Mouse (Mus musculus) liver, adult 2 months (tissue): ENCODE results near the gene Ccdc115. TPM values are rescaled to one million over a fixed set of nuclear protein-coding genes. Genes with fewer than 3 reads are reported as not detected.

Experiments used
- DNase-seq: peaks from one replicate; pipeline ENCODE4 v3.0.0-alpha.2; 2011; ENCODE audit warnings: low read depth, low spot score; ENCODE audit errors: extremely low read depth
- H3K27ac ChIP-seq: fragments of 200-500 bp; replicated peaks from 2 replicates; pipeline ENCODE4 v1.5.1; 2012; ENCODE audit warnings: low read depth, mild to moderate bottlenecking, control low read depth, inconsistent platforms, low read length; ENCODE audit not compliant: insufficient read depth
- H3K27me3 ChIP-seq: fragments of 200-500 bp; 2 replicates; pipeline ENCODE4 v1.6.1; 2012; ENCODE audit warnings: mild to moderate bottlenecking, moderate library complexity, low read length, inconsistent platforms; ENCODE audit not compliant: control insufficient read depth, insufficient read depth
- H3K36me3 ChIP-seq: fragments of 200-500 bp; 2 replicates; pipeline ENCODE4 v1.6.1; 2012; ENCODE audit warnings: low read length, inconsistent platforms; ENCODE audit not compliant: control insufficient read depth, insufficient read depth
- H3K4me1 ChIP-seq: fragments of 200-500 bp; 2 replicates; pipeline ENCODE4 v1.6.1; 2011; ENCODE audit warnings: low read length; ENCODE audit not compliant: control insufficient read depth, insufficient read depth
- H3K4me3 ChIP-seq: fragments of 200-500 bp; 2 replicates; pipeline ENCODE4 v1.5.1; 2011; ENCODE audit warnings: low read depth, mild to moderate bottlenecking, control low read depth, low read length, moderate library complexity; ENCODE audit not compliant: insufficient read depth
- H3K79me2 ChIP-seq: fragments of 200-500 bp; 2 replicates; pipeline ENCODE4 v1.6.1; 2012; ENCODE audit warnings: inconsistent platforms, mild to moderate bottlenecking, low read length, moderate library complexity; ENCODE audit not compliant: control insufficient read depth, insufficient read depth
- H3K9ac ChIP-seq: fragments of 200-500 bp; 2 replicates; pipeline ENCODE4 v1.6.1; 2012; ENCODE audit warnings: low read depth, mild to moderate bottlenecking, control low read depth, inconsistent platforms, low read length
- CTCF ChIP-seq: fragments of 200-500 bp; IDR thresholded peaks from 2 replicates; pipeline ENCODE4 v1.5.1; 2011; ENCODE audit warnings: low read depth, low read length, control low read depth
- POLR2A ChIP-seq: fragments of 200-500 bp; IDR thresholded peaks from 2 replicates; pipeline ENCODE4 v1.6.1; 2011; ENCODE audit warnings: low read length, control low read depth; ENCODE audit not compliant: insufficient read depth; ENCODE audit errors: extremely low read depth
- WGBS: fragments of 180-500 bp; shearing (Covaris S2); methylation state at CpG from one replicate; pipeline ENCODE4 v1.1.7; 2018; 5-methylcytosine and 5-hydroxymethylcytosine counted together
- polyA plus RNA-seq: library from polyadenylated mRNA; depleted of rRNA; stranded (reverse); fragments of >200 nt; gene quantifications from 2 replicates; pipeline ENCODE4 v1.2.3, GENCODE M21; 2012
- total RNA-seq: library from RNA; depleted of rRNA; stranded (reverse); fragments of >200 nt; gene quantifications from 2 replicates; pipeline ENCODE4 v1.2.3, GENCODE M21; 2014

The Ccdc115 gene
- total and polyA plus RNA-seq, 2 experiments: 12.9 to 13.5 TPM

DNA sequence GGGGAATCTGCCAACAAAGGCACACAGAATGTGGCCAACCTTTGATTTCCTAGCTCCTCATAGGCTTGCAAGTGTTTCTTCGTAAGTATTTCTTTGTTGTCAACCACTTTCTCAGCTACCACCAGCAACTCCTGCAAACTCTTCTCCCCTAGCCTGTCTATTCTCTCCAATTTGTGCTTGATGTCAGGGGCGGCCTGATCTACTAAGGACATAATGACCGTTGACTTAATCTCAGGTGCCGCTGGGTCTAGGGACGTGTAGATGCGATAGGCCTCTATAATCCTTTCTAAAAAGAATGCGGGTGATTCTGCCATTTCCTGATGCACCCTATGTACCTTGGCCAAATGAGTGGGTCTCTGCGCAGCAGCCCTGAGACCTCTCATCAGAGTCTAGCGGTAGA is 8.0 kb downstream of the Ccdc115 start:
- no peaks in the 10 kb centered on the region for H3K79me2 ChIP-seq
- TF ChIP-seq CTCF (no peak), POLR2A (no peak)
- DNase-seq: no peak
- H3K27ac ChIP-seq: no peak overlapping the region
- peaks cover 4% of the 10 kb centered on the region; the same call in 1 of the 2 replicates for H3K4me1 ChIP-seq
- H3K4me3 ChIP-seq: no peak overlapping the region
- WGBS: 96% methylated on average over 9 of the region's 9 CpGs
- H3K9ac ChIP-seq: no peak overlapping the region
- H3K27me3 ChIP-seq: no peaks in the 10 kb centered on the region
- no peaks in the 10 kb centered on the region for H3K36me3 ChIP-seq

DNA sequence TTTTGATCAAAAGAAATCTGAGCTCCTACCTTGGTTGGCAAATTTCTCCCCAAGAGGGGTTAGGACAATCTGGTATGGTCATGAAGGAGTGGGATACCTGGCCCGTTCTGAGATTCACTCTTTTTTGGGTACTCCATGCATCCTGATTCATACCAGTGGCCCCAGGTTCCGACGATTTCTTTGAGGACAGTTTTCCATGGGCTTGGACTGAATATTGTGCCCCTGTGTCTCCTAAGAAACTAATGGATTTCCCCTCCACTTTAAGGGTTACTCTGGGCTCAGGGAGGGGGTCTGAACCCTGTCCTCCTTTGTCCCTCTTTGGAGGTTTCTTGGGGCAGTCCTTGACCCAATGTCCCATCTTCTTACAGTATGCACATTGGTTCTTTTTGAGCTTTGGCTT is 8.5 kb downstream of the Ccdc115 start:
- H3K27ac ChIP-seq: no peak overlapping the region
- no peaks in the 10 kb centered on the region for H3K27me3 ChIP-seq
- H3K36me3 ChIP-seq: no peaks in the 10 kb centered on the region
- peaks cover 4% of the 10 kb centered on the region; the same call in 1 of the 2 replicates for H3K4me1 ChIP-seq
- no peak for DNase-seq
- H3K79me2 ChIP-seq: no peaks in the 10 kb centered on the region
- no peak overlapping the region for H3K4me3 ChIP-seq
- H3K9ac ChIP-seq: no peak overlapping the region
- TF ChIP-seq CTCF: no peak
- TF ChIP-seq POLR2A: no peak
- WGBS: 96% methylated on average over 3 of the region's 3 CpGs

DNA sequence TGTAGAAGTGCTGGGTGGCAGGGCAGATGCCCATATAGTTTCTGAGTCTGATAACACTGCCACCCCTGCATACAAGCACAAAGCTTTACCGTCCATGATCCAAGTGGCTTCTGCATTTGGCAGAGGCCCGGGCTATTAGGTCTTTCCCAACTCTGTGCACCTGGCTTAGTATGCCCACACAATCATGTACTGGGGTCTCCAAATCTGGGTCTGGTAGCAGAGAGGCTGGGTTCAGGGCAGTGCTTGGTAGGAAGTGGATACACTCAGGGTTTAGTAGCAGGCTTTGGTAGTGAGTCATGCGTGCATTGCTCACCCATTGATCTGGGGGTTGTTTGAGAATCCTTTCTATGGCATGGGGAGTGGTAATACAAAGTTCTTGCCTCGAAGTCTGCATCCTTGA is 10.2 kb downstream of the Ccdc115 start:
- peaks cover 4% of the 10 kb centered on the region; the same call in 1 of the 2 replicates for H3K4me1 ChIP-seq
- H3K9ac ChIP-seq: no peak overlapping the region
- TF ChIP-seq CTCF (no peak), POLR2A (no peak)
- no peak overlapping the region for H3K4me3 ChIP-seq
- no peaks in the 10 kb centered on the region for H3K27me3 ChIP-seq
- no peak for DNase-seq
- H3K27ac ChIP-seq: no peak overlapping the region
- 96% methylated on average over 4 of the region's 4 CpGs for WGBS
- H3K79me2 ChIP-seq: no peaks in the 10 kb centered on the region
- H3K36me3 ChIP-seq: no peaks in the 10 kb centered on the region

DNA sequence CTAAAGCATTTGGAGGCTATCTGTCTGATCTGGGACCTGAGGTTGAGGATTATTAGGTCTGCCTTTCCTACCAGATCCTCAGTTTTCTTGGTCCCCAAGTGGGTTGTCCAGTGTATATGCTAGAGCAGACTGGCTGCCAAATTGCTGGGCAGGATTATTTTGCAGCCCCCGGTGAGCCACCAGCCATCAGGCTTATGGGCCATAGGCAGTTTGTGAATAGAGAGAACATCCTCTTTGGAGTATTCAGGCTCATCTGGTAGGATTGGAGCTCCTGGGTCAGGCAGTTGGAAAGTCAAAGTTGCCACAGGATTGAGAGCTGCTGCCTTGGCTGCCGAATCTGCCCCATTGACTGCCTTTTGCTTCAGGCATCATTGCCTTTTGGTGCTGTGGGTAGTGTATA is 11.0 kb downstream of the Ccdc115 start:
- 100% methylated on average over 2 of the region's 2 CpGs for WGBS
- DNase-seq: no peak
- Histone ChIP-seq H3K9ac (no peak overlapping the region), H3K79me2 (no peaks in the 10 kb centered on the region), H3K36me3 (no peaks in the 10 kb centered on the region), H3K4me1 (no peaks in the 10 kb centered on the region), H3K27me3 (no peaks in the 10 kb centered on the region), H3K4me3 (no peak overlapping the region), H3K27ac (no peak overlapping the region)
- no peak for TF ChIP-seq POLR2A
- no peak for TF ChIP-seq CTCF

DNA sequence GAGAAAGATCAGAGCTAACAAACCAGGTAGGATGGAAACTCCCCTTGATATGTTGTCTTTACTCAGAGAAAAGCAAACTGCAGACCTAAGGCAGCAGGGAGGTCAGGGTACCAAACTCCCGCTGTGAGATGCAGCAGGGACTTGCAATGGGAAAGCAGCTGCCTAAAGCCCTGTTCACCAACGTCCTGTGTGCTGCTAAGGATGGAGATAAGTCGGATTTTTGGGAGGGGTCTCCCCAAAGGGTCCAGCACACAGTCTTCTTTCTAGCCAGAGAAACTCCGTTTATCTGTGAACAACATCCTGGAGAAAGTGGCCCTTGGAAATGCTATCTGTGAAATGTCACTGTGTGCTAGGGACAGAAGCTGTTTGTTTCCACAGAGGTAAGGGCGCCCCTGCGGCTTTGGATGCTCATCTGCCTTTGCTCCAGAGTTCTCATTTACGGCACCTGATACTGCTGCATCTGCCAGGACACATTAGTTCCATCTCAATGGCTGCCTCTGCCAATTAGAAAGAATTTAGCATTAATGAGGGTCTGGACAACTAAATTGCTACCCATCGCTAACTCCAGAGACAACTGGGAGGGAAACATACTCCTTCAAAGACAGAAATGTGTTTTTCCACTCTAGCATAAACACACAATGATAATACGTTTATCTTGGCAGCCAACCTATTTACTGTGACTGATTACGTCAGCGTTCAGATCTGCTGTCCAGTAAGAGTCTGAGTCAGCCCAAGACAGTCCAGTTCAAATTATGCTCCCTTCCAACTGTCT is 40.1 kb downstream of the Ccdc115 start:
- H3K27me3 ChIP-seq: no peaks in the 10 kb centered on the region
- peak; percentile 93 for DNase-seq
- 24% methylated on average over 11 of the region's 11 CpGs for WGBS
- no peak overlapping the region for H3K9ac ChIP-seq
- no peak overlapping the region for H3K4me3 ChIP-seq
- H3K27ac ChIP-seq: no peak overlapping the region
- no peaks in the 10 kb centered on the region for H3K79me2 ChIP-seq
- peaks cover 2% of the 10 kb centered on the region; the same call in 1 of the 2 replicates for H3K4me1 ChIP-seq
- TF ChIP-seq POLR2A (no peak), CTCF (no peak)
- H3K36me3 ChIP-seq: no peaks in the 10 kb centered on the region

DNA sequence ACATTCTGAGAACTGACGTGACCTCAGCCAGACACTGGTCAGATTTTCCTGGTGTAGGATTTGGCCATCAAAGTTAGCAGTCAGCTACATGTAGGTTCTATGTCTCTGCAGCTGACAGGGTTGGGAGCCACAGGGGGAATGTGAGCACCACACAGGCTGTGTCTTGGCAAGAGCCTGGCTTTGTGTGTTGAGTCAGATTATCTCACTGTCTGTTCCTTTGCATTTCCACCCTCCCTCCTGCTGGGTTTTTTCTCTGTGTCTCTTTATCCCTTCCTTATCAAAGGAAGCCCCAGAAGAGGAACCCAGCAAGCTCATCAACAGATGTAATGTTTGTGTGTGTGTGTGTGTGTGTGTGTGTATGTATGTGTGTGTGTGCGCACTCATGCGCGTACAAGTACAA is 43.2 kb downstream of the Ccdc115 start:
- H3K79me2 ChIP-seq: no peaks in the 10 kb centered on the region
- no peaks in the 10 kb centered on the region for H3K27me3 ChIP-seq
- DNase-seq: no peak
- no peak overlapping the region for H3K4me3 ChIP-seq
- no peak overlapping the region for H3K9ac ChIP-seq
- peaks cover 2% of the 10 kb centered on the region; the same call in 1 of the 2 replicates for H3K4me1 ChIP-seq
- 86% methylated on average over 4 of the region's 4 CpGs for WGBS
- TF ChIP-seq POLR2A: no peak
- no peak for TF ChIP-seq CTCF
- H3K27ac ChIP-seq: no peak overlapping the region
- no peaks in the 10 kb centered on the region for H3K36me3 ChIP-seq
